Mouse (Mus musculus): ENCODE measurements at regions not wholly inside any gene's neighbourhood (a gene's known extent, or its start where the extent isn't known, plus 50 kb on each side); places are given as distances from the start of the nearest gene placed in this dataset.
A peak's percentile ranks its signal among the peaks of the same experiment; 100 is the strongest.

DNA sequence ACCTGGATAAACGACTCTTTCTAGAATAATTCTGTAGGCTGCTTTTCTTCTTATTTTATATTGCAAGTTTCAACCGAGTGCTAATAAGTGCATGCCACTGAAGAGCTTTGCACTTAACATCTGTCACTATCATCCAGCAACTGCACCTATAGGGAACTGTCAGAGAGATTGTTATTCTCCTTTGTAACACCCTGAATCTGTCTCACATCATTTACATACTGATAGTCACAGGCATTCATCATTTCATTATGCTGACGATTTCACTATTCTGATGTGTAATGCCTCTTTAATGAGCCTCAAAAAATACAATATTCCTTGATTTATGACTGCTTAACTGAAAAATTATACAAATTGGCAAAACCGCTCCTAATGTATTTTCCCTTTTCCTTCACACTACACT, 1959.2 kb upstream of the Tenm3 start:
- no peak for DNase-seq

DNA sequence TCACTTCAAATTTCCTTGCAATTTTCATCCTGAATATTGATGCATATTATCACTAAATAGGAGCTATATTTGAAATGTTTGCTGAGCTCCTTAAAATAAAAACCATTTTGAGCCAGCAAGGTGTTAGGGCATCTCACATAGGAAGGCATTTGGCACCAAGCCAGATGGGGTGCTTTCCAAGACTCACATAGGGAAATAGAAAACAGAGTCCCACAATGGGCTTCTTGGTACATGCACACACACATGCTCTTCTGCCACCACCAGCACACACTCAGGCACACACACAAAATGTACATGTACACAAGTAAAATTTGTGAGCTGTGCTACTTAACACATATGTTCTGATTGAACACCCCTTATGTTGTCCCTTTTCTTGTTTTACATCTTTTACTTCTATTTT, 1943.7 kb upstream of the Tenm3 start:
- peak; percentile 2 for DNase-seq

- DNase-seq: no peak
Measured at GRCm38 (mm10) chr8:50770671-50771070, 1926.9 kb upstream of the Tenm3 start.

All from cerebellum, adult 9-10 months (tissue).